Mouse (Mus musculus): ENCODE results near the gene Rbfox3.

The Rbfox3 gene

GRCm38 (mm10) chr11:118553001-118553400 is 358.4 kb downstream of the Rbfox3 start:
- DNase-seq (ENCODE audit: low read depth, low spot score) = no peak

- no peak for DNase-seq (ENCODE audit: low read depth, low spot score)
These were observed 358.9 kb downstream of the Rbfox3 start for GRCm38 (mm10) chr11:118552478-118552877.

GRCm38 (mm10) chr11:118551705-118552104 is 359.7 kb downstream of the Rbfox3 start:
- DNase-seq (ENCODE audit: low read depth, low spot score) = no peak

GRCm38 (mm10) chr11:118550773-118551520 is 360.4 kb downstream of the Rbfox3 start:
- no peak for DNase-seq (ENCODE audit: low read depth, low spot score)

- no peak for DNase-seq (ENCODE audit: low read depth, low spot score)
These were observed 363.2 kb downstream of the Rbfox3 start for GRCm38 (mm10) chr11:118548242-118548641.

- no peak for DNase-seq (ENCODE audit: low read depth, low spot score)
These were observed 365.1 kb downstream of the Rbfox3 start for GRCm38 (mm10) chr11:118546269-118546668.

GRCm38 (mm10) chr11:118545690-118546089 is 365.7 kb downstream of the Rbfox3 start:
- DNase-seq (ENCODE audit: low read depth, low spot score) = no peak

GRCm38 (mm10) chr11:118544564-118544963 is 366.8 kb downstream of the Rbfox3 start:
- no peak for DNase-seq (ENCODE audit: low read depth, low spot score)

- no peak for DNase-seq (ENCODE audit: low read depth, low spot score)
These were observed 368.5 kb downstream of the Rbfox3 start for GRCm38 (mm10) chr11:118542906-118543305.

- DNase-seq (ENCODE audit: low read depth, low spot score) = no peak
These were observed 370.9 kb downstream of the Rbfox3 start for GRCm38 (mm10) chr11:118540411-118541026.

- DNase-seq (ENCODE audit: low read depth, low spot score) = no peak
These were observed 373.4 kb downstream of the Rbfox3 start for GRCm38 (mm10) chr11:118538008-118538407.

- peak; percentile 25 for DNase-seq (ENCODE audit: low read depth, low spot score)
These were observed 376.9 kb downstream of the Rbfox3 start for GRCm38 (mm10) chr11:118534382-118535092.

- DNase-seq (ENCODE audit: low read depth, low spot score) = no peak
These were observed 381.1 kb downstream of the Rbfox3 start for GRCm38 (mm10) chr11:118530313-118530712.

- no peak for DNase-seq (ENCODE audit: low read depth, low spot score)
These were observed 382.6 kb downstream of the Rbfox3 start for GRCm38 (mm10) chr11:118528761-118529160.

- DNase-seq (ENCODE audit: low read depth, low spot score) = no peak
These were observed 386.3 kb downstream of the Rbfox3 start for GRCm38 (mm10) chr11:118525059-118525458.

GRCm38 (mm10) chr11:118523496-118524145 is 387.8 kb downstream of the Rbfox3 start:
- no peak for DNase-seq (ENCODE audit: low read depth, low spot score)

GRCm38 (mm10) chr11:118520932-118521331 is 390.5 kb downstream of the Rbfox3 start:
- no peak for DNase-seq (ENCODE audit: low read depth, low spot score)

- DNase-seq (ENCODE audit: low read depth, low spot score) = peak; percentile 39
These were observed 391.1 kb downstream of the Rbfox3 start for GRCm38 (mm10) chr11:118520251-118520650.

- DNase-seq (ENCODE audit: low read depth, low spot score) = no peak
These were observed 392.7 kb downstream of the Rbfox3 start for GRCm38 (mm10) chr11:118518743-118519142.

GRCm38 (mm10) chr11:118517924-118518323 is 393.5 kb downstream of the Rbfox3 start:
- DNase-seq (ENCODE audit: low read depth, low spot score) = no peak

- DNase-seq (ENCODE audit: low read depth, low spot score) = no peak
These were observed 399.0 kb downstream of the Rbfox3 start for GRCm38 (mm10) chr11:118512257-118512910.

Measured in CD4-positive, CD25-positive, alpha-beta regulatory T cell, adult 2 months (primary cell).